Comparison of ENCODE assay signal across 15 mouse cellular contexts in the genomic region with DNA sequence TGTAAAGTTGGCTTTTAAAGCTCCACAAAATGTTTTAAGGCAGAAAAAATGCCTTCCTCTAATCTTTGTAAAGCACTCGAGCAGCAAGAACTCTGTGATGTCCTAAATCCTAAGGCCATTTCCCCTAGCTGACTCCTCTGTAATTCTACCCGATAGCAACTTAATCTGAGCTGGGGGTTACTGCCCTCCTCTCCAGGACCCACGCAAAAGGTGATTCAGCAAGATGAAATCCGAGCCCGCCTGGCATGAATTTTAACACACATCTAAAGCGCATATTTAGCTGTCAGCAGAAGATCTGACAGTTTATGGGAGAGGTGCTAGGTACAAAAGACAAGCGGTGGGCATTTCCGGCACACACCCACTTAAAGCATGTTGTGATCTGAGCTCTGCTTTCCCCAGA.
A peak's percentile ranks its signal among the peaks of the same experiment; 100 is the strongest.
DNase-seq lines count a peak whose midpoint lies in the region; ATAC-seq and TF ChIP-seq lines count a peak whose summit lies in the region.
"Had no signal": no experiment of that assay in that cellular context is flagged by ENCODE, and none has a peak within 500 bp of the region (broad histone marks: within the 10 kb centered on the region; RNA-seq: fewer than 3 reads in every experiment).

No protein-coding gene starts in this region.

- H3K27me3 ChIP-seq in lung, embryonic 14.5 days (ENCODE audit: insufficient read depth, low read length) = no peaks in the 10 kb centered on the region
- H3K27me3 ChIP-seq in embryonic facial prominence, embryonic 11.5 days (ENCODE audit: control insufficient read depth, insufficient read depth, low read length) = no peaks in the 10 kb centered on the region
- no peaks in the 10 kb centered on the region for H3K27me3 ChIP-seq in midbrain, embryonic 10.5 days (ENCODE audit: low read depth, poor library complexity, severe bottlenecking)
- H3K27me3 ChIP-seq: embryonic facial prominence, embryonic 13.5 days; forebrain, embryonic 12.5 days; heart, embryonic 13.5 days; midbrain, embryonic 12.5 days had no signal

- peak; percentile 27 for DNase-seq in lung, embryonic 14.5 days
- DNase-seq in lung, postnatal 14 days = no peak
- DNase-seq in embryonic facial prominence, embryonic 11.5 days (ENCODE audit: low spot score) = peak; percentile 46
- peak; percentile 63 for DNase-seq in gastrocnemius, postnatal 25 days
- DNase-seq in yolk sac, embryonic 10.5 days (ENCODE audit: low spot score) = peak; percentile 3
- DNase-seq in midbrain, embryonic 10.5 days (ENCODE audit: low spot score) = no peak
- no peak for DNase-seq in frontal cortex, postnatal 25 days (ENCODE audit: low spot score in 2 of 2)
- DNase-seq: cerebellum, adult 11-12 months had no signal

- H3K4me2 ChIP-seq in lung, embryonic 14.5 days = no peak overlapping the region
- no peak overlapping the region for H3K4me2 ChIP-seq in embryonic facial prominence, embryonic 11.5 days (ENCODE audit: low read depth, low read length)
- H3K4me2 ChIP-seq: embryonic facial prominence, embryonic 13.5 days; forebrain, embryonic 12.5 days; heart, embryonic 13.5 days; midbrain, embryonic 12.5 days had no signal

- H3K36me3 ChIP-seq in lung, embryonic 14.5 days (ENCODE audit: insufficient read depth) = no peaks in the 10 kb centered on the region
- no peaks in the 10 kb centered on the region for H3K36me3 ChIP-seq in embryonic facial prominence, embryonic 11.5 days (replicated peaks; ENCODE audit: control insufficient read depth, insufficient read depth, low read depth, low read length)
- no peaks in the 10 kb centered on the region for H3K36me3 ChIP-seq in midbrain, embryonic 10.5 days
- H3K36me3 ChIP-seq: embryonic facial prominence, embryonic 13.5 days; forebrain, embryonic 12.5 days; heart, embryonic 13.5 days; midbrain, embryonic 12.5 days had no signal

- no peak overlapping the region for H3K27ac ChIP-seq in lung, embryonic 14.5 days (ENCODE audit: low read depth)
- no peak overlapping the region for H3K27ac ChIP-seq in embryonic facial prominence, embryonic 11.5 days (replicated peaks; ENCODE audit: low read depth, low read length)
- H3K27ac ChIP-seq in midbrain, embryonic 10.5 days (replicated peaks) = no peak overlapping the region
- H3K27ac ChIP-seq: embryonic facial prominence, embryonic 13.5 days; forebrain, embryonic 12.5 days; heart, embryonic 13.5 days; layer of hippocampus, adult 2 months; midbrain, embryonic 12.5 days had no signal

- no peak for TF ChIP-seq CTCF in lung, embryonic 14.5 days (IDR thresholded peaks at IDR 0.05; ENCODE audit: low read depth)

- H3K4me1 ChIP-seq in lung, embryonic 14.5 days (ENCODE audit: insufficient read depth) = no peaks in the 10 kb centered on the region
- no peaks in the 10 kb centered on the region for H3K4me1 ChIP-seq in embryonic facial prominence, embryonic 11.5 days (ENCODE audit: control insufficient read depth, insufficient read depth, low read length)
- no peaks in the 10 kb centered on the region for H3K4me1 ChIP-seq in midbrain, embryonic 10.5 days
- H3K4me1 ChIP-seq: forebrain, embryonic 12.5 days; midbrain, embryonic 12.5 days had no signal

- H3K9ac ChIP-seq in lung, embryonic 14.5 days = no peak overlapping the region
- H3K9ac ChIP-seq in embryonic facial prominence, embryonic 11.5 days (replicated peaks; ENCODE audit: low read length) = no peak overlapping the region
- H3K9ac ChIP-seq: embryonic facial prominence, embryonic 13.5 days; forebrain, embryonic 12.5 days; heart, embryonic 13.5 days; midbrain, embryonic 12.5 days had no signal

- WGBS in lung, embryonic 14.5 days = 17% methylated on average over 8 of the region's 8 CpGs
- 39% methylated on average over 8 of the region's 8 CpGs for WGBS in embryonic facial prominence, embryonic 11.5 days
- 70% methylated on average over 8 of the region's 8 CpGs for WGBS in midbrain, embryonic 10.5 days

- no peak overlapping the region for H3K4me3 ChIP-seq in lung, embryonic 14.5 days (ENCODE audit: low read depth, low read length)
- H3K4me3 ChIP-seq in embryonic facial prominence, embryonic 11.5 days (ENCODE audit: low read depth, low read length) = no peak overlapping the region
- no peak overlapping the region for H3K4me3 ChIP-seq in midbrain, embryonic 10.5 days
- H3K4me3 ChIP-seq: embryonic facial prominence, embryonic 13.5 days; forebrain, embryonic 12.5 days; heart, embryonic 13.5 days; layer of hippocampus, adult 2 months; midbrain, embryonic 12.5 days had no signal

- no peak for ATAC-seq in lung, embryonic 14.5 days (ENCODE audit: insufficient read depth)
- ATAC-seq in embryonic facial prominence, embryonic 11.5 days (replicated peaks; ENCODE audit: insufficient number of reproducible peaks, low FRiP score, low TSS enrichment, low read depth) = no peak
- ATAC-seq: activated CD4-positive, CD25-positive, alpha-beta regulatory T cell, adult 4 months; intestine, postnatal 0 days had no signal

- H3K9me3 ChIP-seq in lung, embryonic 14.5 days (ENCODE audit: low read depth, low read length) = no peaks in the 10 kb centered on the region
- H3K9me3 ChIP-seq in embryonic facial prominence, embryonic 11.5 days (replicated peaks; ENCODE audit: control insufficient read depth, low read length) = no peaks in the 10 kb centered on the region
- no peaks in the 10 kb centered on the region for H3K9me3 ChIP-seq in midbrain, embryonic 10.5 days (replicated peaks)
- H3K9me3 ChIP-seq: embryonic facial prominence, embryonic 13.5 days; forebrain, embryonic 12.5 days; heart, embryonic 13.5 days; midbrain, embryonic 12.5 days had no signal

Comparison
In these comparisons a context has a peak if more than half of its experiments do, and no peak if none do; other contexts are left out.
1. DNase-seq: peak in lung, embryonic 14.5 days (single experiment), embryonic facial prominence, embryonic 11.5 days (single experiment), gastrocnemius, postnatal 25 days (single experiment) and yolk sac, embryonic 10.5 days (single experiment); none in lung, postnatal 14 days (single experiment), midbrain, embryonic 10.5 days (single experiment) and frontal cortex, postnatal 25 days (0 of 2).